Mouse (Mus musculus) olfactory bulb, adult 2 months (tissue): ENCODE measurements around the gene Pigyl.

Experiments
- CTCF ChIP-seq: fragments of 200-500 bp; IDR thresholded peaks from 2 replicates; pipeline ENCODE4 v1.5.1; 2012; ENCODE audit warnings: low read depth, mild to moderate bottlenecking, low read length, moderate library complexity; ENCODE audit not compliant: insufficient read depth
- POLR2A ChIP-seq: fragments of 200-500 bp; IDR thresholded peaks from 2 replicates; pipeline ENCODE4 v1.6.1; 2012; ENCODE audit warnings: mild to moderate bottlenecking, low read depth, low read length, moderate library complexity; ENCODE audit not compliant: insufficient read depth

DNA sequence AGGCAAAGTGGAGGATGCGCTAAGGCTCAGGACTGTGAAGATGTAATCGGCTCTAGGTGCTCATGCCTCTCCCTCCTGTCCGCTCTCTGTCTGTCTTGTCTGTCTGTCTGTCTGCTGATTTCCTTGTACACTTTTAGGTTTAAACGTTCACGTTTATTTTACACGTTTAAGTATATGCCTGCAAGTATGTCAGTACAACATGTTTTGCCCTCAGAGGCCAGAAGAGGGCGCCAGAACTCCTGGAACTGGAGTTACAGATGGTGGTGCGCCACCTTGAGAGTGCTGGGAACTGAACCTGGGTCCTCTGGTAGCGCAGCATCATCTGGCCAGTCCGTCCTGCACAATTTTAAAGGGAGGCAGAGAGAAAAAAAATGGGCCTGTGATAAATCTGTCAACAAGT is 10.0 kb downstream of the Pigyl start:
- TF ChIP-seq CTCF (no peak), POLR2A (no peak)
